Mouse (Mus musculus) stomach, postnatal 0 days (tissue): ENCODE results near the gene Ptprm. TPM values are rescaled to one million over a fixed set of nuclear protein-coding genes. Genes with fewer than 3 reads are reported as not detected.

Source experiments
- ATAC-seq: fragments of 200-750 bp; cut with Nextera tagmentation; 2 replicates; pipeline ENCODE4 v1.8.0; 2017; ENCODE audit not compliant: low FRiP score, low TSS enrichment
- DNase-seq: peaks from one replicate; pipeline ENCODE4 v3.0.0-alpha.2; 2016; ENCODE audit warnings: low spot score
- H3K27ac ChIP-seq: fragments of 300-500 bp; sonication (generic); replicated peaks from 2 replicates; pipeline ENCODE4 v1.5.1; 2014; ENCODE audit warnings: mild to moderate bottlenecking, control low read depth
- H3K27me3 ChIP-seq: fragments of 300-500 bp; sonication (generic); 2 replicates; pipeline ENCODE4 v1.6.1; 2014; ENCODE audit warnings: low read length; ENCODE audit not compliant: control insufficient read depth, insufficient read depth
- H3K36me3 ChIP-seq: fragments of 300-500 bp; sonication (generic); 2 replicates; pipeline ENCODE4 v1.6.1; 2014; ENCODE audit warnings: low read length, mixed read lengths; ENCODE audit not compliant: control insufficient read depth, insufficient read depth
- H3K4me1 ChIP-seq: fragments of 300-500 bp; sonication (generic); replicated peaks from 2 replicates; pipeline ENCODE4 v1.6.1; 2014; ENCODE audit warnings: antibody characterized with exemption; ENCODE audit not compliant: control insufficient read depth, insufficient read depth
- H3K4me2 ChIP-seq: fragments of 300-500 bp; sonication (generic); replicated peaks from 2 replicates; pipeline ENCODE4 v1.6.1; 2014; ENCODE audit warnings: low read depth, mild to moderate bottlenecking, control low read depth, moderate library complexity
- H3K4me3 ChIP-seq: fragments of 300-500 bp; sonication (generic); 2 replicates; pipeline ENCODE4 v1.5.1; 2014; ENCODE audit warnings: low read depth, low read length, control low read depth
- H3K9ac ChIP-seq: fragments of 300-500 bp; sonication (generic); 2 replicates; pipeline ENCODE4 v1.6.1; 2014; ENCODE audit warnings: mild to moderate bottlenecking, low read length, control low read depth, mixed read lengths
- H3K9me3 ChIP-seq: fragments of 300-500 bp; sonication (generic); 2 replicates; pipeline ENCODE4 v1.6.1; 2016; ENCODE audit warnings: low read length; ENCODE audit not compliant: control insufficient read depth
- CTCF ChIP-seq: IDR thresholded peaks from 2 replicates; pipeline ENCODE4 v1.5.1; 2016; ENCODE audit warnings: antibody characterized with exemption, low read depth, mild to moderate bottlenecking, moderate library complexity
- EP300 ChIP-seq: optimal IDR thresholded peaks from 2 replicates; pipeline ENCODE3; 2016; ENCODE audit warnings: antibody characterized with exemption
- WGBS: fragments of 180-500 bp; shearing (Covaris S2); extraction: QIAGEN DNeasy Blood & Tissue Kit; methylation state at CpG from one replicate; pipeline ENCODE4 v1.1.7; 2014; 5-methylcytosine and 5-hydroxymethylcytosine counted together
- polyA plus RNA-seq: library from polyadenylated mRNA; unstranded; fragments of >200 nt; fragmentation: Nextera tagmentation; extraction: Ambion mirVana; gene quantifications from 2 replicates; pipeline ENCODE4 v1.2.1, GENCODE M21; 2015

Ptprm gene
- polyA plus RNA-seq, 1 experiment from 2014 or later, result 3.6 TPM

DNA sequence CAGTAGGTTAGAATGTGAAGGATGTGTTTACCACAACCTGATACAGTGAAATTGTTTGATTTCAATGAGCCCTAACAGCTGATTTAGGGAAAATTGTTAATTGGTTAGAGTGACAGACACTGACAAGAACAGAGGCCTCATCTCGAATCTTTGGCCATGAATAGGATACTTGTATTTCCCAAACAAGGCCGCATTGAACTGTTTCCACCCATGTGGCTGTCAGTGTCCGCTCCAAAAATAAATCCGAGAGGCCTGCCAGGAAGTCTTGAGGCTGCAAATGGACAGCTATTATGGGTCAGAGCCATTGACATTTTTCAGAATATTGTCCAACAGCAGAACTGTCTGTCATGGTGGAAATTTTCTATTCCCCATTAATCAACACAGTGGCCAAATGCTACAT is 409.8 kb downstream of the Ptprm start:
- 78% methylated on average over 4 of the region's 4 CpGs for WGBS
- no peak for ATAC-seq
- no peaks in the 10 kb centered on the region for H3K27me3 ChIP-seq
- no peak for DNase-seq
- H3K4me1 ChIP-seq, result no peaks in the 10 kb centered on the region
- TF ChIP-seq EP300 (no peak), CTCF (no peak)
- H3K4me3 ChIP-seq, result no peak overlapping the region
- no peaks in the 10 kb centered on the region for H3K36me3 ChIP-seq
- no peak overlapping the region for H3K4me2 ChIP-seq
- H3K9ac ChIP-seq, result no peak overlapping the region
- no peak overlapping the region for H3K27ac ChIP-seq
- H3K9me3 ChIP-seq, result no peaks in the 10 kb centered on the region

- H3K36me3 ChIP-seq, result no peaks in the 10 kb centered on the region
- H3K4me1 ChIP-seq, result no peaks in the 10 kb centered on the region
- TF ChIP-seq CTCF, result no peak
- no peak for TF ChIP-seq EP300
- no peaks in the 10 kb centered on the region for H3K27me3 ChIP-seq
- WGBS, result 88% methylated on average over 9 of the region's 9 CpGs
- no peak for DNase-seq
- no peak overlapping the region for H3K27ac ChIP-seq
- H3K4me3 ChIP-seq, result no peak overlapping the region
- H3K4me2 ChIP-seq, result no peak overlapping the region
- no peak for ATAC-seq
- H3K9ac ChIP-seq, result no peak overlapping the region
- H3K9me3 ChIP-seq, result no peaks in the 10 kb centered on the region
Observed at GRCm38 (mm10) chr17:66943539-66943938, 410.7 kb downstream of the Ptprm start.

DNA sequence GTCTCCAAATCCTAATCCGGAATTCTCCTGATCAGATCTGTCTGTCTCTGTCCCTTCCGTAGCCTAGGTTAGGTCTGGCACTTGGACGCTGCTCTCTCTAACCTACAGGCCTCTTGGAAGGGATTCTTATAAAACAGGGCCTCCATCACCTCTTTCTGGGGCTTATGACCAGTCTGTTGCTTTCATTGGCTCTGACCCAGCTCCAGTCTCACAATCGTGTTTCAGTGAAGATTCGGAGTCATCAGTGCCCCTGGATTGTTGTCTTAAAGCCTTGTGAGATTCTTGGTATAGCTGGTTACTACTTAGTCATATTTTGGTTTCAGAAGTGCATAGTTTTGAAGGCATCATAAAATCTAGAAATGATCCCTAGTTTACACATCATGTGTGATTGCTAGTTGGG is 428.6 kb downstream of the Ptprm start:
- ATAC-seq (no peak), DNase-seq (no peak)
- Histone ChIP-seq H3K36me3 (no peaks in the 10 kb centered on the region), H3K27ac (no peak overlapping the region), H3K4me3 (no peak overlapping the region), H3K27me3 (no peaks in the 10 kb centered on the region), H3K9me3 (no peaks in the 10 kb centered on the region), H3K9ac (no peak overlapping the region), H3K4me1 (no peaks in the 10 kb centered on the region), H3K4me2 (no peak overlapping the region)
- 87% methylated on average over 5 of the region's 5 CpGs for WGBS
- TF ChIP-seq CTCF, result no peak
- TF ChIP-seq EP300, result no peak

- TF ChIP-seq CTCF (no peak), EP300 (no peak)
- Histone ChIP-seq H3K36me3 (no peaks in the 10 kb centered on the region), H3K4me1 (no peaks in the 10 kb centered on the region), H3K9me3 (no peaks in the 10 kb centered on the region), H3K9ac (no peak overlapping the region), H3K4me3 (no peak overlapping the region), H3K27me3 (no peaks in the 10 kb centered on the region), H3K27ac (no peak overlapping the region), H3K4me2 (no peak overlapping the region)
- DNase-seq (no peak), ATAC-seq (no peak)
- WGBS, result 47% methylated on average over 6 of the region's 6 CpGs
Observed at GRCm38 (mm10) chr17:66914696-66915095, 439.6 kb downstream of the Ptprm start.

DNA sequence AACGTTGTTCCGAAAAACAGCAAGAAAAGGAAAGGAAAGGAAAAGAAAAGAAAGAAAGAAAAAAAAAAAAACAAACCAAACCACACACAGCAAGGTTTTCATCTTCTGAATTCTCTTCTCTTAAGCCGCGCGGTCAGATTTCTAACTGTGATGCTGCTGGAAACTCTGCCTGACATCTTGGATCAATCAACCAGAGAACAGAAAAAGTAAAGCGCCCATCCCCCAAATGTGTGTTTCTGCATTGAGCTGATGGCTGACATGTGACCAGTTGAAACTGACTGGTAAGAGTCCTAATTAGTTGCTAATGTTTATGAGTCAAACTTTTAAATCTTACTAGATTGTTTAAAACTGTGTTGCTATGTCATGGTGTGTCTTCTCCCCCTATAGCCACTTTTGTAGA is 441.7 kb downstream of the Ptprm start:
- TF ChIP-seq CTCF (no peak), EP300 (no peak)
- no peak overlapping the region for H3K4me3 ChIP-seq
- no peaks in the 10 kb centered on the region for H3K36me3 ChIP-seq
- H3K9me3 ChIP-seq, result no peaks in the 10 kb centered on the region
- no peaks in the 10 kb centered on the region for H3K27me3 ChIP-seq
- H3K4me1 ChIP-seq, result no peaks in the 10 kb centered on the region
- H3K9ac ChIP-seq, result no peak overlapping the region
- 85% methylated on average over 6 of the region's 6 CpGs for whole genome bisulfite sequencing
- DNase-seq (no peak), ATAC-seq (no peak)
- H3K4me2 ChIP-seq, result no peak overlapping the region
- H3K27ac ChIP-seq, result no peak overlapping the region

GRCm38 (mm10) chr17:66912120-66912519 is 442.1 kb downstream of the Ptprm start:
- Histone ChIP-seq H3K9me3 (no peaks in the 10 kb centered on the region), H3K27ac (no peak overlapping the region), H3K4me2 (no peak overlapping the region), H3K4me3 (no peak overlapping the region), H3K27me3 (no peaks in the 10 kb centered on the region), H3K36me3 (no peaks in the 10 kb centered on the region), H3K9ac (no peak overlapping the region), H3K4me1 (no peaks in the 10 kb centered on the region)
- DNase-seq, result no peak
- no peak for ATAC-seq
- no peak for TF ChIP-seq CTCF
- TF ChIP-seq EP300, result no peak
- 83% methylated on average over 11 of the region's 11 CpGs for WGBS

GRCm38 (mm10) chr17:66909901-66910300 is 444.4 kb downstream of the Ptprm start:
- H3K27me3 ChIP-seq, result no peaks in the 10 kb centered on the region
- no peak overlapping the region for H3K27ac ChIP-seq
- no peak overlapping the region for H3K4me3 ChIP-seq
- 73% methylated on average over 4 of the region's 4 CpGs for WGBS
- no peak for ATAC-seq
- H3K4me2 ChIP-seq, result no peak overlapping the region
- H3K36me3 ChIP-seq, result no peaks in the 10 kb centered on the region
- TF ChIP-seq EP300 (no peak), CTCF (no peak)
- no peaks in the 10 kb centered on the region for H3K4me1 ChIP-seq
- DNase-seq, result no peak
- H3K9ac ChIP-seq, result no peak overlapping the region
- no peaks in the 10 kb centered on the region for H3K9me3 ChIP-seq
